Mouse (Mus musculus) urinary bladder, postnatal 4 days (tissue): Measurements from ENCODE around the gene Gm10392.
A peak's percentile ranks its signal among the peaks of the same experiment; 100 is the strongest.
"Not testable (repeated sequence)": the region's sequence is repeated elsewhere in the genome, so short reads cannot be mapped to it uniquely, and the experiment has no call there.

Experiments
- DNase-seq, 2 experiments: peaks; one replicate each; pipeline ENCODE4 v3.0.0; 2021 to 2022; ENCODE audit warnings: low spot score in 2 of 2

The Gm10392 gene

GRCm38 (mm10) chr11:77519043-77519442 lies at the start of gene Gm10392:
Gene Gm10392 (minus strand): TSS chr11:77519198.
- no peak for DNase-seq

GRCm38 (mm10) chr11:77545261-77545660 lies 26.3 kb upstream of the Gm10392 start:
- DNase-seq, result no peak

- no peak for DNase-seq
Measured at GRCm38 (mm10) chr11:77532202-77532846, 13.3 kb upstream of the Gm10392 start.

GRCm38 (mm10) chr11:77530862-77531261 lies 11.9 kb upstream of the Gm10392 start:
- DNase-seq, result no peak

GRCm38 (mm10) chr11:77529644-77530043 lies 10.6 kb upstream of the Gm10392 start:
- DNase-seq, result no peak

- DNase-seq, result not testable (repeated sequence)
Measured at GRCm38 (mm10) chr11:77528420-77528819, 9.4 kb upstream of the Gm10392 start.

DNA sequence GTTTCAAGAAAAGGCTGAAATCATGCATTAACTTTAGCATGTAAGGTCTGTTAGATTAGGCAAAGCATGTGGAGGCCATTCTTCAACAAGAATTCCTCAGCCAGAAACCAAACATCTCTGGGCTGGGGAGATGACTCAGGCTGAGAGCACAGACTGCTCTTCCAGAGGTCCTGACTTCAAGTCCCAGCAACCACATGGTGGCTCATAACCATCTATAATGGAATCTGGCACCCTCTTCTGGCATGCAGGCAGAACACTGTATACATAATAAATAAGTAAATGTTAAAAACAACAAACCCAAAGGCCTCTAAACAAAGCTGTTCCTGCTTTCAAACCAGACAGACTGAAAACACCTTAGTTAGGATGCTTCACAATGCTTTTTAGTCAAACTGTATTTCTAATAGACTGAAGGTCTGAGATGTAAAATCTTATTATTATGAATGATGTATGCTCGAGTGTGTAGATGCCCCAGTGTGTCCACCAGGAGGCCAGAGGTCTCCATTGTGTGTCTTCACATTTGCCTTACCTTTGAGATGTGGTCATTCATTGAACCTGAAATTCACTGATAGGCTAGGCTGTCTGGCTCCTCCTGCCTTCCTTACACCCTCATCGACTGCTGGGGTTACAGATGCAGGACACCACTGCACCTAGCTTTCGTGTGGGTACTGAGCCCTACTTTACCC lies 6.9 kb upstream of the Gm10392 start:
- DNase-seq, result no peak

- no peak for DNase-seq
Measured at GRCm38 (mm10) chr11:77520601-77521529, 1.9 kb upstream of the Gm10392 start.

- DNase-seq, result no peak
Measured at GRCm38 (mm10) chr11:77518051-77518798, 773 bp downstream of the Gm10392 start.

DNA sequence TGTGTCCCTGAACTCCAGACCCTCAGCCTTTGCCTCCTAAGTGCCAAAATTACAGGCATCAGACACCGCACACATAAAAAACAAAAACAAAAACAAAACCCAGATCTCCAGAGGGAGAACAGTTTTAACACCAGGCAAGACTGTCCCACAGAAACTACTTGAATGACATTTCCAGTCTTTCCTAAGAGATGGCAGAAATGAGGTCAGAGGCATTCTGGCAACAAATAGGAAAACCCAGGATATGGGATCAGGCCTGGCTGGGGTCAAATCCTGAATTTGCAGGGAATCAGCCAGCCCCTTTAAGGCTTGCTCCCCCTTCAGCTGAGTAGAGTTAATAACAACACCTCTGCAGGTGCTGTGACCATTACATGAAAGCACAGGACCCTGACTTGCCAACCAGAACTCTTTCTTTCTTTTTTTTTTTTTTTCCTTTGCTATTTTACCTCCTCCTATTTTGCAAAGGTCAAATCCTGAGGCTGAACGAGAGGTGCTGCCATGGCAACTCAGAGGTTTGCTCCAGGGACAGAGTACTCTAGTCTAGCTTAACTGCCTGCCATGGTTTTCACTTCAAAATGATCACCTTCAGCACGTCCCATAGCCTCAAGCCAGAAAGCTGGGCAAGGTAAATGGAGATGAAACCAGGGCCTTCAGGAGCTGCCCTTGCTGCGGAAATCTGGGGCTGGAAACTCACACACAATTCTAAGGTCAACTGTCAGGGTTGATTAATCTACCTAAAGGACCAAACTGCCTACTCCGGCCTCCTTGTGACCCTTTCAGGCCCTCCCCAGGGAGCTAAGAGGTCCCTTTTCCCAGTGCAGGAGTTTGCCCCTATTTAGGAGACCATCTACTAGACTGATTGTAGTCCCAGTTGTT lies 2.2 kb downstream of the Gm10392 start:
- peak in 1 of 2 experiments; percentile 14 for DNase-seq

GRCm38 (mm10) chr11:77515637-77516552 lies 3.1 kb downstream of the Gm10392 start, which contains the start of gene Trp53i13:
Gene Trp53i13 (minus strand): TSS chr11:77515980.
- DNase-seq, result peak in 1 of 2 experiments; percentile 15

GRCm38 (mm10) chr11:77514832-77515636 lies 4.0 kb downstream of the Gm10392 start, which contains the start of gene Abhd15:
Gene Abhd15 (plus strand): TSS chr11:77515121.
- DNase-seq, result peak in 1 of 2 experiments; percentile 74

DNA sequence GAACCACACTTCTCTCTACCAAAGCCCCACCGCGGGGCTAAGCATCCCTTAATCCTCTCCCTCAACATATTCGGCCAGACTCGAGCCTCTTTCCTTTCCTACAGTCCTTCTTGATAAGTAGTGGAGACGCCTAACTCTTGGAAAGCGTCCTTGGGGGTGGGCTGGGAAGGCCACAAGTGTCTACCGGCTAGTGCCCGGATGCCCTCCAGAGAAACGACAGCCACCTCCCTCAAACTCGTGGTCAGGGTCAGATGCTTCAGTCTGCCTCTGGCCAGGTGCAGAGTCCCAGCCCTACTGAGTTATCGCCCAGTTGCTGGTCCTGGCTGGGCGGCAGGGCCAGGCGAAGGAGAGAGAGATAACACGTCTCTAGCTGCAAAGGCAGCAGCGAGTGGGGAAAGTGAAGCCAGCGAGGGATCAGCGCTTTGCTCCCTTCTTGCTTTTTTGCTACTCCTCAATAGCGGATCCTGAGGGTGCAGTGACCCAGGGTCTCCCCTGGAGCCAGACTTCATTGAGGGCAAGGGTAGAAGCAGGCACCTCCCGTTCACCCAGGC lies 4.6 kb downstream of the Gm10392 start:
- DNase-seq, result no peak

DNA sequence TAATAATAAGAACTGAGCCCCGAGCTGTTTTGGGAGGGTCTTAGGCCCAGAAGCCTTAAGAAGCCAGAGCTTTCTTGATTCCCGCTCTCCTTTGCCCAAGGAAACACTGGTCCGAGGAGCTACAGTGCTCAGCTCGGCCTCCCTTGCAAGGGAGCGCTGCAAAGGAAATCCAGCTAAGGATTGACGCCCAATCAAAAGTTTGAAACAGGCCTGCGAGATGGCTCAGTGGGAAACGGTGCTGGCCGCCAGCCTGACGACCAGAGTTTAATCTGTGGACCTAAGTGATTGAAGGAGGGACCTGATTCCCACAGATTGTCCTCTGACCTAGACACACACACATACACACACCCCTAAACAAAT lies 5.2 kb downstream of the Gm10392 start:
- DNase-seq, result no peak

GRCm38 (mm10) chr11:77512891-77513810 lies 5.8 kb downstream of the Gm10392 start:
- peak; percentile 86 to 88 for DNase-seq

DNA sequence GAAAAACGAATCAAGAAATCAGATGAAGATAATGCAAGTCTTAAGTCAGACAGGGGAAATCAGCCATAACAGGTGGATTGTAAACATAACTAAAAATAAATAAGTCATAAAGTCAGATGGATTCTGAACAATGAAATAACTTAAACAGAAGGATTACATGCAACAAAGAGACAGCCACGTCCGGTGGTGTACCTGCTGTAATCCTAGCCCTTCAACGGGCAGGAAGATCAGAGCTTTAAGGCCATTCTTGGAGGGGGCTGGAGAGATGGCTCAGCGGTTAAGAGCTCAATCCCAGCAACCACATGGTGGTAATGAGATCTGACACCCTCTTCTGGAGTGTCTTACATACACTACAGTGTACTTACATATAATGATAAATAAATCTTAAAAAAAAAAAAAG lies 7.7 kb downstream of the Gm10392 start:
- DNase-seq, result peak in 1 of 2 experiments; percentile 1
